Mouse (Mus musculus) thymus, postnatal 0 days (tissue): ENCODE data around the gene Shc4. TPM values are rescaled to one million over a fixed set of nuclear protein-coding genes. Genes with fewer than 3 reads are reported as not detected.

Experiments
- DNase-seq: peaks from one replicate; pipeline ENCODE4 v3.0.0-alpha.2; 2015; ENCODE audit warnings: low spot score
- polyA plus RNA-seq: library from polyadenylated mRNA; unstranded; fragments of >200 nt; fragmentation: Nextera tagmentation; extraction: Ambion mirVana; gene quantifications from 2 replicates; pipeline ENCODE4 v1.2.1, GENCODE M21; 2015

The Shc4 gene
- polyA plus RNA-seq, 1 experiment from 2014 or later: 0.81 TPM

- no peak for DNase-seq
These were observed 38.4 kb downstream of the Shc4 start for GRCm38 (mm10) chr2:125685441-125686150.

DNA sequence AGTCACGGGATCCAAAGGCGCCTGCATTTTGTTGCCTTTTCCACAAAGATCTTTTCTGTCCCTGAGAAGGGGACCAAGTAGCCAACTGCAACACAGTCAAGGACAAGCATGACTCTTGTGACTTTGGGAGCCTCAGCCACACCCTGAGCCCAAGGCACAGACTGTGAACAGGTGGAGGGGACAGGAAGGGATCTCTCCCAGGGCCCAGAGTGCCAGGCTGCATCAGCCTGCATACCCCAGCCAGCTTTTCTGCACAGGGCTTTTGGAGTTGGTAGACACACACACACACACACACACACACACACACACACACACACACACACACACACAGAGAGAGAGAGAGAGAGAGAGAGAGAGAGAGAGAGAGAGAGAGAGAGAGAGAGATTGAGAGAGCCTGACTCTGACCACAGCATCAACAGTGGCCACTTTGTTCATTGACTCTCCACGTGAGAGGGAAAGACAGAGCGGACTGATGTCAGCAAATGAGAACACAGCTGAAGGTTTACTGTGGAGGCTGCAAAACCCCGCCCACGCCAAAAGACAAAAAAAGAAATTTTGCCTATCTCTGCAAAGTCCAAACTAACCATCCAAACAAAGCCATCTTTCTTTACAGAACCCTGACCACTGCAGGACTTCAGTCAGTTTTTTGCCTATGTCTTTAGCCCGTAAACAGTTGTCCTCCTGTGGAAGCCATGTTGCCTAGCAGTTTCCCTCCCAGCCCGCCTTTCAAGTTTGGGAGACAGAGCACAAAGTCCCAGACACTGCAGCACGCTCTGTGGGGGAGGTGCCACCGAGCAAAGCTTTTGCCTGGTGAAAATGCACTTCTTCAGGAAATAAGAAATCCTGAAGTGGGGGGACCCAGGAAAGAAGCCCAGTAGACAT, 39.1 kb downstream of the Shc4 start:
- no peak for DNase-seq

DNA sequence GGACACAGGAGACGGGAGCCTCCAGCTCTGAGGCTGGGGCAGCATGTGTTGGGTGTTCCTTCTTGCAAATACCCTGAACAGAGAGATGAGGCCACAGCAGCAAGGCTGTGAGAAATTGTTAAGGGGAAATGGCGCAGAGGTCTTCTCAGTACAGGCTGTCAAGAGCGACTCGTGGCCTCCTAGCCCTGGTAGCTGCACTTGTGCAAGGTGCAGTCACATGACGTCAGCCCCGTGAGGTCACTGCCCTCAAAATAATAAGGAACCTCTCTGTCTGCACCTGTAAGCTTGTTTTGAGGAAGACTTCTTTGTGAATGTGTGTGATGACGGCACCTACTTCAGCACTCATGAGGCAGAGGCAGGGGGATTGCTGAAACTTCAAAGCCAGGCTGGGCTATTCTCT, 40.1 kb downstream of the Shc4 start:
- DNase-seq: peak; percentile 37

DNA sequence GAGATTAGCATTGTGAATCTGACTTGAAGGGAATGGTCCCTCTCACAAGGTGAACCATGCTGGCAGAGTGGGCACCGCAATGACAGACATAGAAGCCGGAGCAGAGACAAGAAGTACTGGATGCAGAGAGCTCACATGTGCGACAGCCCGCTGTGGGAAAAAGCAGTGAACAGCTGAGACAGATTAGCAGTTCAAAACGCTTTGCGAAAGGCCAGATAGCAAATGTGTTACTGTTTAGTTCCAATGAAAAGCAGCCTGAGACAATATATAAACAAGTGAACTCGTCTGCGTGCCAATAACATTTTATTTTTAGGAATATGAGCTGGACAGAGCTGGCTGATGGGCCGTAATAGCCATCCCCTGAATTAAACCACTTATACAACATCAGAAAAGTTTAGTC, 42.1 kb downstream of the Shc4 start:
- no peak for DNase-seq

DNA sequence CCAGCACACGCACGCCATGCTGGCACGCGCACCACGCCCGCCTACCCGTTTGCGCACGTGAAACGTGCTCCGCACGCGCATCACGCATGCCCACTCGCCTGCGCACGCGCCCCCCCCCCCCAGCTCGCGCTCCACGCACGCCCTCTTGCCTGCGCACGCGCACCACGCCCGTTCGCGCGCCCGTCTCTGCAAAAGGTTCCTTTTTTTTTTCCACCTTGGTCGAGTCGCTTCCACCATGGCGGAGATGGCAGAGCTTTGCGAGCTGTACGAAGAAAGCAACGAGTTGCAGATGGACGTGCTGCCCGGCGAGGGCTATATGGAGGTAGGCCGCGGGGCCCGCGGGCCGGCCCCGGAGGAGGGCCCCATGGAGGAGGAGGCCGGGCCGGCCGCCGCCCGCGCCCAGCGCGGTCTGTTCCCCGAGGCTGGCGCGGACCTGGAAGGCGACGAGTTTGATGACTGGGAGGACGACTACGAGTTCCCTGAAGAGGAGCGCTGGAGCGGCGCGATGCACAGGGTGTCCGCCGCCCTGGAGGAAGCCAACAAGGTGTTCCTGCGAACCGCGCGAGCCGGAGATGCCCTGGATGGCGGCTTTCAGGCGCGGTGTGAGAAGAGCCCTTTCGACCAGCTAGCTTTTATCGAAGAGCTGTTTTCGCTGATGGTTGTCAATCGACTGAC, 50.9 kb downstream of the Shc4 start, which contains the start of gene Eid1:
Gene Eid1, plus strand, starts transcription at position 139 of the 675 bp plus-strand sequence.
- DNase-seq: peak; percentile 88

- no peak for DNase-seq
These were observed 51.4 kb downstream of the Shc4 start for GRCm38 (mm10) chr2:125672568-125672956.

GRCm38 (mm10) chr2:125670846-125671245, 53.1 kb downstream of the Shc4 start:
- peak; percentile 59 for DNase-seq

DNA sequence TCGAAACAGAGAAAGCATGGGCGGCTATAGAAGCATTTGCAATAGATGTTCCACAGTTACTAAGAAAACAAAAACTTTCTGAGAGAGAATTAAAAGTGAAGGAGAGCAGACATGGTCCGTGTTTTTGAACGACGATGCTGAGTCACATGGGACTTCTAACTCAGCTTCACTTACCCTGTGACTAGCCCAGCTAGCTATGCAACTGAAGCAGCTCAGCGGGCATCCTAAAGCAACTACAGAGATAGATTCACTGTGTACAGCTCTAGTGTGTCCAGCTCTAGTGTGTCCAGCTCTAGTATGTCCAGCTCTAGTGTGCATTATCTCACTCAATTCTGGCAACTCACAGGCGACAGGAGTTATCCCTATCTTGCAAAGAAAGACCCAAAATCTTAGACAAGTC, 56.2 kb downstream of the Shc4 start:
- no peak for DNase-seq

DNA sequence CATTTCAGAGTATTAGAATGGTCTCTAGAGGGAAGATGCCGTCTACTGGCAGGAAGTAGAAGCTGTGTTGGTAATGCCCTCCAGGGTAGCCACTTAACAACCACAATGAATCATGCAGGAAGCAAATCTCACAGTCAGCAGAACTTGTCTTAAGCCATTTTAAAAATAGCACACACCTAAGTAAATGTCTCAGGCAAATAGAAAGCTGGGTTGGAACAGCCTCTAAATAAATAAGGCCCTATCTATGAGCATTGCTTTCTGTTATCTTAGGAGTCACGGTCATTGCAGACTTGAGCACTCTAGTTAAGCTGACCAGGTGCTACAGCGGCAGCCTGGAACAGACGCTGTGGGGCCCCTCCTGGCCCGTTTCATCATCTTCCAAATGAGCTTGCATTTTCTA, 56.8 kb downstream of the Shc4 start:
- DNase-seq: peak; percentile 41

DNA sequence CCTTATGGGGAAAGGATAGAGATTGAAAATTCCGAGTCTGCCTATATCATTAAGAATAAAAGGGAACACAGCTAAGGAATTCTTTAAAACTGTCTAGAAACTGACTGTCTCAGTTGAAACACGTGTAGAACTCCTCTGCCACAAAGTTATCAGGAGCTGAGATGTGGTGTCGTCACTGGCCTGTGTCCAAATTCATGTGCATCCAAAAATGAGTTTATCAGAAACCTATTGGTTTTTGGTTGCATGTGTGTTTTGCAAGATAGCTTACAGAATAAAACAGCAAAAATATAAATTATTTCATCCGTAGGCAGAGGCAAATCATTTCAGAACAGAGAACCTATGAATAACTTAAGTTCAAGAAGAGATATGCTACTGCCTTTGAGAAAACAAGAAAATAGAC, 57.3 kb downstream of the Shc4 start:
- no peak for DNase-seq

- no peak for DNase-seq
These were observed 58.0 kb downstream of the Shc4 start for GRCm38 (mm10) chr2:125665909-125666308.

DNA sequence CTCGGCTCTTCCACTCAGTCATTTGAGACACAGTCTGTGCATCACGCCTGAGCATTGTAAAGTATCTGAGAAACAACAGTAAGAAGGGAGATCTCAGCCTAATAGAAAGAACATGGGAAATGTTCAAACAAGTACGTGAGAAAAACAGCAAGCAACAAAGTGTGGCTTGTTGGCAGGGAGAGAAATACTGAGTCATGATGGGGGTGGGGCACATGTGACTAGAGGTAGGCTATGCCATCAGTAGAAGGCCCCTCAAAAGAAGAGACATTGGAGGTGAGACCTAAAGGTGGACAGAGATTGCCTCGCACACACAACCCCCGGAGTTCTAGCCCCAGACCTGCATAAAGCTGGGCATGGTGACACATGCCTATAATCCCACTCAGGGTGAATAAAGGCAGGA, 58.7 kb downstream of the Shc4 start:
- no peak for DNase-seq

- DNase-seq: no peak
These were observed 61.4 kb downstream of the Shc4 start for GRCm38 (mm10) chr2:125662517-125662916.

- DNase-seq: no peak
These were observed 62.8 kb downstream of the Shc4 start for GRCm38 (mm10) chr2:125661156-125661555.

- DNase-seq: no peak
These were observed 63.3 kb downstream of the Shc4 start for GRCm38 (mm10) chr2:125660537-125661130.

DNA sequence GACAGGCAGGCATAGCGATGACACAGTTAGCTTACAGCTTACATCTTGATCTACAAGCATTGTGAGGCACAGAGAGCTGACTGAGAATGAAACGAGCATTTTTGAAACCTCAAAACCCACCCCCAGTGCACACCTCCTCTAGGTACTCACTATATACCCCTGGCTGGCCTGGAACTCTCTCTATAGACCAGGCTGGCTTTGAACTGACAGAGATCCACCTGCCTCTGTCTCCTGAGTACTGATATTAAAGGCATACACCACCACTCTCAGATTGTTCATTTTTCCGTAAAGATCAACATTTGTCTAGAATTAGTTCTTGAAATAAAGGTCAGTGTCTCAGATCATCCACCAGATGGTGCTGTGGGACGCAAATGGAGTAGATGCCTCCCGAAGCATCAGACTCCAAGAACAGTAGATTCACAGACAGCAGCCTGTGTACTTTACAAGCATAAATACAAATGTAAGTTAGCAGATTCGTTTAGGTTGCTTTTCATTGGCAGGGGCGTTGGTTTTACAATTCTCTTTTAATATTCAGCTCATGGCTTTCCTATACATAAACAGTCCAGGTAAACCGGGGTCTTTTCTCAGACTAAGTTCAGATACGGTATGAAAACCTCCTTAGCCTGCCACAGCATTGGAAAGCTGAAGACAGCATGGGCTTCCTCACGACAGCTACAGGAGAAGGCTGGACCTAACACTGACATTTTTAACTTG, 64.0 kb downstream of the Shc4 start:
- peak; percentile 77 for DNase-seq

DNA sequence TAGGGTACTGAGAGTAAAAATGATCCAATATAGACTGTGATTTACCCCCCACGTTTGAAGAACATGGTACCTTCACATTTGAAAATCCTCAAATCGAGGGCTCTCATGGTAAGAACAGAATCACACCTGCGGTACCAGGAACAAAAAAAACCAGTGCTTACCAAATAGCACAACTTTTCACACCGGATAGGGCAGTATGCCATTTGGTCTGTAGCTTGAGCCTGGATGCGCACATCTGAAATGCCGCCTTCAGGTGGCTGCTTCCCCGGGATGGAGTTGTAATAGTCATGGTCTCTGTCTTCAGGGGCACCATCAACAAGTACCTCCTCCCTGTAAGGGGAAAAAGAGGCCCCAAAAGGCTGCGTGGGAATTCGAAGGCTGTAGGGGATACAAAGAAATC, 68.6 kb downstream of the Shc4 start:
- DNase-seq: no peak

- no peak for DNase-seq
These were observed 70.7 kb downstream of the Shc4 start for GRCm38 (mm10) chr2:125653286-125653685.

DNA sequence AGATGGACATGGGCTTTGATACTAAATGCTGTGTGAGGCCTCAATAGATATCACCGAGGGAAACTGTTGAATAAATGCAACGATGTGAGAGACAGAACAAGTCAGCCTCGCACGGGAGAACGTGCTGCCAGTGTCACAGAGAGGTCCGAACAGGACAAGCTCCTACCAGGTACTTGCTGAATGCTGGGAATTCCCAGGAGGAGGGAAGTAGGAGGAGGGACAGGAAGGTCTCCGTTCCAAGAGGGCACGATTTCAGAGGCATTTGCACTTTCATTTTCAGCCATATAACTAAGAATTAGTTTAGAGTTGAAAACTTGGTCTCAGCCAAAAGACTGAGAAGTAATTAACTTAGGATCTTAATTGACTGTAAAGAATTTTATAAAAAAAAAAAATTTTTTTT, 72.4 kb downstream of the Shc4 start:
- DNase-seq: no peak

DNA sequence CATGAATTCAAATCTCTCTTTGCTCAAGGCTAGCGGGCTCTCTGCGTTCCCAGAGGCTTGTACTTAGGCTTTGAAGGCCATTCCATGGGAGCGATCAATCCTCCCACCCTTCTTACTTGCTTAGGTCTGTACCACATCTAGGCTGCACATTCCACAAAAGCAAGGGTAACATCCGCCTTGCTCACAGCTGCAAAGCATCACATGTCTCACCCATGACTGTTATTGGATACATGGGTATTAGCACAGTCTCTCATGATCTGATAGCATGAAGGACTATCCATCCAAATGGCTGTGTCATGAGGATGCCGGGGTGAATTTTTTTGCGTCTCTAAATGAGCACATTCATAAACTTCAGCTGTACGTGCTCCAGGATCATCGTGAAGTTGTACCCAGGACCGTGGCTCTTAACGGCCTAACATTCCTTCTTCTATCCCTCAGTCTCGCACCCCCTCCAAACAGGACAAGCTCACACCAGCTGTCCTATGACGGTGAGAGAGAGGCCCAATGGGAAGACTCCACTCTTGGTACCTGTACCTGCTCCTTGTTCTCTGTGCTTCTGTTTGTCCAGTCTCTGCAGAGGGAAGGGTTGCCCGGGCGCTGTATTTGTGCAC, 73.1 kb downstream of the Shc4 start:
- DNase-seq: no peak

DNA sequence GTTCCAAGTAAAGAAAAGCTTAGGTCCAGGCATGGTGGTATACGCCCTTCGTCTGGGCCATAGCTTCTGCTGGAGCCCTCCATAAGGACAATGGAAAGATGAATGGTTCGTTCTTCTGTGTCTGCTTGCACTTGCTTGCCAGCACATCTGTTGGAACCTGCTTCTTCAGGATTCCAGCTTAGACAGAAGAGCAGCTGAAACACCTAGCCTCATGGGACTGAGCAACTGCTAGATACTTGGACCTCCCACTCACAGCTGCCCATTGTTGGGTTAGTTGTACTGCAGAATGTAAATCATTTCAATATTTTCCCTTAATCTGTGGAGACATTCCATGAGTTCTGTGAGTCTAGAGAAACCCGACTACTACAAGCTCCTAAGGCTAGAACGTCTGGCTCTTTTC, 73.9 kb downstream of the Shc4 start:
- no peak for DNase-seq
